Mouse (Mus musculus) stomach, postnatal 0 days (tissue): Measurements from ENCODE around the gene Nap1l5. TPM values are rescaled to one million over a fixed set of nuclear protein-coding genes. Genes with fewer than 3 reads are reported as not detected.

ENCODE experiments used
- ATAC-seq: fragments of 200-750 bp; cut with Nextera tagmentation; 2 replicates; pipeline ENCODE4 v1.8.0; 2017; ENCODE audit not compliant: low FRiP score, low TSS enrichment
- DNase-seq: peaks from one replicate; pipeline ENCODE4 v3.0.0-alpha.2; 2016; ENCODE audit warnings: low spot score
- H3K27ac ChIP-seq: fragments of 300-500 bp; sonication (generic); replicated peaks from 2 replicates; pipeline ENCODE4 v1.5.1; 2014; ENCODE audit warnings: mild to moderate bottlenecking, control low read depth
- H3K27me3 ChIP-seq: fragments of 300-500 bp; sonication (generic); 2 replicates; pipeline ENCODE4 v1.6.1; 2014; ENCODE audit warnings: low read length; ENCODE audit not compliant: control insufficient read depth, insufficient read depth
- H3K36me3 ChIP-seq: fragments of 300-500 bp; sonication (generic); 2 replicates; pipeline ENCODE4 v1.6.1; 2014; ENCODE audit warnings: low read length, mixed read lengths; ENCODE audit not compliant: control insufficient read depth, insufficient read depth
- H3K4me1 ChIP-seq: fragments of 300-500 bp; sonication (generic); replicated peaks from 2 replicates; pipeline ENCODE4 v1.6.1; 2014; ENCODE audit warnings: antibody characterized with exemption; ENCODE audit not compliant: control insufficient read depth, insufficient read depth
- H3K4me2 ChIP-seq: fragments of 300-500 bp; sonication (generic); replicated peaks from 2 replicates; pipeline ENCODE4 v1.6.1; 2014; ENCODE audit warnings: low read depth, mild to moderate bottlenecking, control low read depth, moderate library complexity
- H3K4me3 ChIP-seq: fragments of 300-500 bp; sonication (generic); 2 replicates; pipeline ENCODE4 v1.5.1; 2014; ENCODE audit warnings: low read depth, low read length, control low read depth
- H3K9ac ChIP-seq: fragments of 300-500 bp; sonication (generic); 2 replicates; pipeline ENCODE4 v1.6.1; 2014; ENCODE audit warnings: mild to moderate bottlenecking, low read length, control low read depth, mixed read lengths
- H3K9me3 ChIP-seq: fragments of 300-500 bp; sonication (generic); 2 replicates; pipeline ENCODE4 v1.6.1; 2016; ENCODE audit warnings: low read length; ENCODE audit not compliant: control insufficient read depth
- CTCF ChIP-seq: IDR thresholded peaks from 2 replicates; pipeline ENCODE4 v1.5.1; 2016; ENCODE audit warnings: antibody characterized with exemption, low read depth, mild to moderate bottlenecking, moderate library complexity
- EP300 ChIP-seq: optimal IDR thresholded peaks from 2 replicates; pipeline ENCODE3; 2016; ENCODE audit warnings: antibody characterized with exemption
- WGBS: fragments of 180-500 bp; shearing (Covaris S2); extraction: QIAGEN DNeasy Blood & Tissue Kit; methylation state at CpG from one replicate; pipeline ENCODE4 v1.1.7; 2014; 5-methylcytosine and 5-hydroxymethylcytosine counted together
- polyA plus RNA-seq: library from polyadenylated mRNA; unstranded; fragments of >200 nt; fragmentation: Nextera tagmentation; extraction: Ambion mirVana; gene quantifications from 2 replicates; pipeline ENCODE4 v1.2.1, GENCODE M21; 2015

Gene Nap1l5
- polyA plus RNA-seq, 1 experiment from 2014 or later: 7.5 TPM

GRCm38 (mm10) chr6:58942276-58942675 lies 35.4 kb upstream of the Nap1l5 start:
- WGBS: 92% methylated on average over 2 of the region's 2 CpGs
- no peak overlapping the region for H3K4me2 ChIP-seq

GRCm38 (mm10) chr6:58937726-58938125 lies 30.9 kb upstream of the Nap1l5 start:
- H3K9me3 ChIP-seq: no peaks in the 10 kb centered on the region
- H3K9ac ChIP-seq: no peak overlapping the region
- no peak overlapping the region for H3K27ac ChIP-seq
- no peaks in the 10 kb centered on the region for H3K36me3 ChIP-seq
- TF ChIP-seq EP300: no peak
- no peak for TF ChIP-seq CTCF
- ATAC-seq (no peak), DNase-seq (no peak)
- no peaks in the 10 kb centered on the region for H3K4me1 ChIP-seq
- no peak overlapping the region for H3K4me3 ChIP-seq
- no peaks in the 10 kb centered on the region for H3K27me3 ChIP-seq
- H3K4me2 ChIP-seq: no peak overlapping the region

More at GRCm38 (mm10) chr6:58942276-58942675, 35.4 kb upstream of the Nap1l5 start:
- TF ChIP-seq CTCF (no peak), EP300 (no peak)
- DNase-seq: no peak
- no peaks in the 10 kb centered on the region for H3K4me1 ChIP-seq
- H3K9ac ChIP-seq: no peak overlapping the region
- H3K9me3 ChIP-seq: no peaks in the 10 kb centered on the region
- H3K36me3 ChIP-seq: no peaks in the 10 kb centered on the region
- no peak for ATAC-seq
- H3K4me3 ChIP-seq: no peak overlapping the region
- no peak overlapping the region for H3K27ac ChIP-seq
- H3K27me3 ChIP-seq: no peaks in the 10 kb centered on the region

- 60% methylated on average over 4 of the region's 4 CpGs for WGBS
Measured at GRCm38 (mm10) chr6:58934144-58934543, 27.3 kb upstream of the Nap1l5 start.

DNA sequence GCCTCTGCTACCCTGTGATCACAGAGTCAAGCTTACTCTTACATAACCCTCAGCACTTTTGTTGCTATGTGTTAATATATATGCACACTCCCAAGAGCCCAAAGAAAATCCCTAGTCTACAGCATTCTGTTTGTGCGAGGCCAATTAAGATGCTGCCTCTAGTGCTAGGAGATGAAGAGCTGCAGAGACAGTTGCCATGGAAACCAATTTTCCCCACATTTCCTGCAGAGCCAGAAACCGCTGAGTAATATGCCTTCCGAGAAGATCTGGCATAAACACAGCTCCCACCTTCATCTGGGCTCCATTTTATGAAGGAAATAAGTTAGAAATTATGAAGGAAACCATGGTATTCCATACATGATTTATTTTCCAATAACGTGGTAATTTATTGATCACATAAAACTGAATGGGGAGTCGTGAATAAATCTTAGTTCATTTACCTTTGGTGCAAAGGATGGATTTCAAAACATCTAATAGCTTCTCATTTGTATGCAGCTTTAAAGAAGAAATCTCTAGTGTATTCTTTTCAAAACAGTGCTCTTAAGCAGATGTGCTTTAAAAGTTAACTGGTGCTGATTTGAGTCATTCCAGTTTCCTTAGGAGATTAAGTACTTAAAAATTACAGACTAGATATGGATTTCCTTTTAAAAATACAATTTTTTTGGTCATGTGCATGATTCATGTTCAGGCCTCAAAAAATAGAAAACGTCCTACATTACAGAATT lies 26.5 kb upstream of the Nap1l5 start:
- H3K4me1 ChIP-seq: no peaks in the 10 kb centered on the region
- H3K36me3 ChIP-seq: no peaks in the 10 kb centered on the region
- no peaks in the 10 kb centered on the region for H3K27me3 ChIP-seq
- DNase-seq: no peak
- H3K4me2 ChIP-seq: no peak overlapping the region
- WGBS: 61% methylated on average over 6 of the region's 6 CpGs
- H3K9me3 ChIP-seq: no peaks in the 10 kb centered on the region
- no peak overlapping the region for H3K27ac ChIP-seq
- H3K4me3 ChIP-seq: no peak overlapping the region
- no peak for ATAC-seq
- no peak for TF ChIP-seq CTCF
- H3K9ac ChIP-seq: no peak overlapping the region

More at GRCm38 (mm10) chr6:58934144-58934543, 27.3 kb upstream of the Nap1l5 start:
- Histone ChIP-seq H3K36me3 (no peaks in the 10 kb centered on the region), H3K9me3 (no peaks in the 10 kb centered on the region), H3K4me2 (no peak overlapping the region), H3K4me3 (no peak overlapping the region), H3K9ac (no peak overlapping the region), H3K27me3 (no peaks in the 10 kb centered on the region), H3K4me1 (no peaks in the 10 kb centered on the region), H3K27ac (no peak overlapping the region)
- DNase-seq: no peak
- ATAC-seq: no peak
- TF ChIP-seq EP300 (no peak), CTCF (no peak)

DNA sequence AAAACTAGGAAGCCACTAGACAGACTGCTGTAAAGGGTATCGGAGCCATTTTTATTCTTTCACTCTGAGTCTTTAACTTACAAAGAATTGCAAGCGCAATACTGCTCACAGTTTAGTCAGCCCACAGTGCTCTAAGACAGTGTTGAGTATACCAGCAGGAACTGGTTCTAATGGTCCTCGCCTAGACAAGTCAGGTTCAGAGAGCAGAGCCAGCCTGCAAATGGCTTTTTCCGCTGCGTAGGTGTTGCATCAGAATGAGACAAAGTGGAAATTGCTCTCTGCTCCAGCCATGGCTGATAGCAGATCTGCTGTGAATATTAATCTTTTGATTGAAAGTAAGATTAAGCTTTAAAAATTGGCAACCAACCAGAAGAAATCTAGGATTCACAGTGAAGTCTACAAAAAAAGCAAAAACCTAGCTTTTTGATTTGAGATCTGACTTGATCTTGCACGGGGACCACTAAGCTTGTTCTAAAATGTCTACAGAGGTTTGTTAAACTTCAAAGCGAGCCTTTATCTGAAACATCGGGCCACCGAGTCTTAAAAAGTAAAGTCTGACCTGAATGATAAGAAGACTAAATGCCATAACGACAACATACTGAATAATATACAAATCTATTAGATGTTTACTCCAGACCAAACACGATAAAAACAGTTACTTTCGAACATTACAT lies 25.8 kb upstream of the Nap1l5 start:
- no peak for ATAC-seq
- no peaks in the 10 kb centered on the region for H3K36me3 ChIP-seq
- H3K27me3 ChIP-seq: no peaks in the 10 kb centered on the region
- H3K9ac ChIP-seq: no peak overlapping the region
- H3K27ac ChIP-seq: no peak overlapping the region
- no peak for DNase-seq
- H3K4me2 ChIP-seq: no peak overlapping the region
- 76% methylated on average over 12 of the region's 12 CpGs for WGBS
- no peak for TF ChIP-seq EP300
- no peak for TF ChIP-seq CTCF
- no peaks in the 10 kb centered on the region for H3K4me1 ChIP-seq
- no peak overlapping the region for H3K4me3 ChIP-seq
- no peaks in the 10 kb centered on the region for H3K9me3 ChIP-seq

GRCm38 (mm10) chr6:58931149-58931548 lies 24.3 kb upstream of the Nap1l5 start:
- TF ChIP-seq CTCF: no peak
- no peak for TF ChIP-seq EP300
- no peak overlapping the region for H3K4me2 ChIP-seq
- ATAC-seq: no peak
- H3K9ac ChIP-seq: no peak overlapping the region
- H3K27ac ChIP-seq: no peak overlapping the region
- H3K27me3 ChIP-seq: no peaks in the 10 kb centered on the region
- 65% methylated on average over 4 of the region's 4 CpGs for WGBS
- no peaks in the 10 kb centered on the region for H3K4me1 ChIP-seq
- H3K9me3 ChIP-seq: no peaks in the 10 kb centered on the region
- no peak for DNase-seq
- no peak overlapping the region for H3K4me3 ChIP-seq
- no peaks in the 10 kb centered on the region for H3K36me3 ChIP-seq
